Mouse (Mus musculus) frontal cortex, adult 2 months (tissue): Measurements from ENCODE around the gene Xbp1. TPM values are rescaled to one million over a fixed set of nuclear protein-coding genes. Genes with fewer than 3 reads are reported as not detected.

Experiments used
- DNase-seq, 2 experiments: peaks; one replicate each; pipeline ENCODE4 v3.0.0; 2022; ENCODE audit warnings: low spot score in 1 of 2; ENCODE audit errors: extremely low spot score in 1 of 2
- polyA plus RNA-seq: library from polyadenylated mRNA; depleted of rRNA; stranded (reverse); fragments of >200 nt; gene quantifications from 2 replicates; pipeline ENCODE4 v1.2.3, GENCODE M21; 2012; rRNA removed

The Xbp1 gene
- polyA plus RNA-seq, 1 experiment = 59.8 TPM

GRCm38 (mm10) chr11:5565596-5565995, 45.1 kb downstream of the Xbp1 start:
- DNase-seq = no peak

DNA sequence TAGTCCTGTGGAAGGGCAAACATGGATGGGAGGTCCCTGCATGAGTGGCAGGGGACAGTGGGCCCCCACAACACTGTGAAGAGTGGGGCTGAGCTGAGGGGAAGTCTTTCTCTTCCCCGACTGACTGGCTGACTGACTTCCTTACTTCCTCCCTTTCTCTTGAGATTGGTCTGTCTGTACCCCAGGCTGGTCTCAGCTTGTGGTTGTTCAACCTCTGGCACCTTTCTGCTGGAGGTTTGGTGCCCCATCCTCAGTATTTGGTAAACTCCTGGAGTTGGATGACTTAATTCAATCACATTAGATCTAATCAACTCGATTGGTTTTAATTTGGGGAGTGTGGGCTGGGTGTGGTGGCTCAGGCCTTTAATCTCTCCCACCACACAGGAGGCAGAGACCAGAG, 46.0 kb downstream of the Xbp1 start:
- no peak for DNase-seq

GRCm38 (mm10) chr11:5567654-5568053, 47.2 kb downstream of the Xbp1 start:
- no peak for DNase-seq

DNA sequence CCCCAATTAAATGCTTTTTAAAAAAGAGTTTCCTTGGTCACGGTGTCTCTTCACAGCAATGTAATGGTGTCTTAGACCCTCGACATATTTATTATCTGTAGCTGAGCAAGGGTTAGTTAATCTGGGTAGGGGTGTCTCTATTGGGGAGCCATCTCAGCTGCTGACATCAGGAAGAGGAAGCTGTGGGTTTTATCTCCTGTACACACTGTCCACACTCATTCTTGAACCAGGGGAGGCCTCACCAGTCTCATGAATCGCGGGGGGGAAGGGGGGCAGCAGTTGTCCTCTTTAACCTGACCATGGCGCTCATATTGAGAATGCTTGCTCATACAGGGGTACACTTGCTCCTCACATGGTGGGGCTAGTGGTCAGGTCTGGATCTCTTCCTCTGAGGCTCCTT, 47.6 kb downstream of the Xbp1 start:
- DNase-seq = no peak

DNA sequence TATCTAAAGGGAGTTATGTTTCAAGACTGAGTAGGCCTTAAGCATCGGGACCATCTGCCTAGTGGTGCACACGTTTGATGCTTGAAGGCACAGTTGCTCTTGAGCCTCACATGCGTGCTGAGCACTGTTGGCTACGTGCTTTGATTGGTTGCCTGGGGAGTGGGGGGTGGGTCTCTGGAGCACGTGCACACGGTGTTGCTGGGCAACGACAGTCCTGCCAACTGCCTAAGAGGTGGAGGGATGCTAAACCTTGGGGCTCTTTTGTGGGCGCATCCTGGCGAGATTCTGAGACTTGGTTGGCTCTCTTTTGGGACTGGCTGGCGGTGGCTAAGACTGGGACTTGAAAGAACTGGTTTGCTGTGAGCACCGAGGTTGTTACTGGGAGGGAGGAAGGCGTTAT, 49.0 kb downstream of the Xbp1 start, which contains the start of gene Ankrd36:
Gene Ankrd36, plus strand, starts transcription at position 211 of the 400 bp plus-strand sequence.
- DNase-seq = no peak

DNA sequence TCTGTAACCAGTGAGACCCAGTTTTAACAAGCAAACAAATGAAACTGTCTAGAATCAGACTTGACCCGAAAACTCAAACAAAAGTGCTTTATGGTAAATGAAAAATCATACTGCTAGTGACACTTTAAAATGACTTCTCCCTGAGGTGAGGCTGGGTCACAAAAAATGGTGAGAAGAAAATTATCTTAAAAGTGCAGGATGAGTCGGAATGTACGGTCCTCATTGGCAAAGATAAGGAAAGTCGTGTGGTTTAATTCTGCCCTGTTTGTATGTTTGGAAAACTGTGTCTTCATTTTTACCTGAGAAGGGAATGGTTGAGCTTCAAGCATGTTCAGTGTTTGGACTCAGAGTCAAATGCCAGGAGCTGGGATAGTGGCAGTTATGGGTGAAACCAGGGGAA, 51.4 kb downstream of the Xbp1 start:
- DNase-seq = no peak

DNA sequence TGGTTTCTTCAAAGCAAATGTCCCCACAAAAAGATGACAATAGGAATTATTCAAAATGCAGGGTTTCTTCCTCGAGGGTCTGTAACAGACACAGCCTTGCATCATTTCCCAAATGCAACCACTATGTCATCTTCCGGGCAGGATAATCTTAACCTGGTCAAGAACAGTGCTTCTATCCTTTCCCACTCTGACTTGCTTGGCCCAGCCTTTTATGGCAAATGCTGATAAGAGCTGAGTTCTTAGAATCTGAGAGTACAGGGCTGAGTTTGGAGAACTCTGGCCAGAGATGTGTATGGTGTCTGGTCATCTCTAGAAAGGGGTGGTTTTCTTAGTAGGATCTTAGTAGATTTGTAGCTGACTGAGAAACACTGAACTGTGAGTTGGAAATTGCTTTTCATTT, 53.4 kb downstream of the Xbp1 start:
- no peak for DNase-seq

GRCm38 (mm10) chr11:5575046-5575445, 54.6 kb downstream of the Xbp1 start:
- no peak for DNase-seq

Other genes starting within 250 kb of the Xbp1 start
- gene Znrf3, start 75.8 kb upstream of the Xbp1 start, polyA plus RNA-seq = 6.8 and 8.2 TPM in 2 replicates
- gene Ccdc117, start 21.5 kb downstream of the Xbp1 start, polyA plus RNA-seq = 10.8 and 11.1 TPM in 2 replicates
- not detected in 2 replicates for gene Ankrd36, start 49.0 kb downstream of the Xbp1 start, polyA plus RNA-seq
- gene Mrps24, start 195.0 kb downstream of the Xbp1 start, polyA plus RNA-seq = 95.5 and 98.3 TPM in 2 replicates
- gene Urgcp, start 241.7 kb downstream of the Xbp1 start, polyA plus RNA-seq = 33.8 and 34.4 TPM in 2 replicates